Mouse (Mus musculus): ENCODE data around the gene Pdzrn3. TPM values are rescaled to one million over a fixed set of nuclear protein-coding genes. Genes with fewer than 3 reads are reported as not detected.

Gene Pdzrn3
- polyA plus RNA-seq, 1 experiment from 2014 or later, result 0.46 TPM

- 55% methylated on average over 12 of the region's 12 CpGs for WGBS (ENCODE audit: insufficient replicate concordance)
- no peak for ATAC-seq (ENCODE audit: insufficient read depth)
Measured at GRCm38 (mm10) chr6:101251916-101252603, 125.6 kb downstream of the Pdzrn3 start.

GRCm38 (mm10) chr6:101251160-101251559 lies 126.5 kb downstream of the Pdzrn3 start:
- H3K4me1 ChIP-seq (replicated peaks), result no peaks in the 10 kb centered on the region
- H3K4me3 ChIP-seq (replicated peaks), result no peak overlapping the region
- 72% methylated on average over 5 of the region's 5 CpGs for WGBS (ENCODE audit: insufficient replicate concordance)
- H3K36me3 ChIP-seq (replicated peaks), result no peaks in the 10 kb centered on the region
- no peaks in the 10 kb centered on the region for H3K27me3 ChIP-seq
- H3K4me2 ChIP-seq, result no peak overlapping the region
- no peak overlapping the region for H3K9ac ChIP-seq
- no peak for ATAC-seq (ENCODE audit: insufficient read depth)
- H3K27ac ChIP-seq (replicated peaks), result no peak overlapping the region
- H3K9me3 ChIP-seq (replicated peaks), result no peaks in the 10 kb centered on the region

More at GRCm38 (mm10) chr6:101251916-101252603, 125.6 kb downstream of the Pdzrn3 start:
- H3K9me3 ChIP-seq (replicated peaks), result no peaks in the 10 kb centered on the region
- H3K27me3 ChIP-seq, result no peaks in the 10 kb centered on the region
- no peaks in the 10 kb centered on the region for H3K4me1 ChIP-seq (replicated peaks)
- H3K27ac ChIP-seq (replicated peaks), result no peak overlapping the region
- H3K4me3 ChIP-seq (replicated peaks), result no peak overlapping the region
- no peaks in the 10 kb centered on the region for H3K36me3 ChIP-seq (replicated peaks)
- no peak overlapping the region for H3K9ac ChIP-seq
- H3K4me2 ChIP-seq, result no peak overlapping the region

- H3K36me3 ChIP-seq (replicated peaks), result no peaks in the 10 kb centered on the region
- 39% methylated on average over 4 of the region's 4 CpGs for WGBS (ENCODE audit: insufficient replicate concordance)
- H3K4me1 ChIP-seq (replicated peaks), result no peaks in the 10 kb centered on the region
- no peak overlapping the region for H3K4me3 ChIP-seq (replicated peaks)
- H3K9me3 ChIP-seq (replicated peaks), result no peaks in the 10 kb centered on the region
- H3K27me3 ChIP-seq, result no peaks in the 10 kb centered on the region
- ATAC-seq (ENCODE audit: insufficient read depth), result no peak
- H3K4me2 ChIP-seq, result no peak overlapping the region
- no peak overlapping the region for H3K9ac ChIP-seq
- H3K27ac ChIP-seq (replicated peaks), result no peak overlapping the region
Measured at GRCm38 (mm10) chr6:101246137-101246536, 131.6 kb downstream of the Pdzrn3 start.

- Histone ChIP-seq H3K9ac (no peak overlapping the region), H3K4me1 (replicated peaks) (no peaks in the 10 kb centered on the region), H3K4me2 (no peak overlapping the region), H3K36me3 (replicated peaks) (no peaks in the 10 kb centered on the region), H3K9me3 (replicated peaks) (no peaks in the 10 kb centered on the region), H3K27me3 (no peaks in the 10 kb centered on the region), H3K27ac (replicated peaks) (no peak overlapping the region), H3K4me3 (replicated peaks) (no peak overlapping the region)
- WGBS (ENCODE audit: insufficient replicate concordance), result 47% methylated on average over 3 of the region's 3 CpGs
- no peak for ATAC-seq (ENCODE audit: insufficient read depth)
Measured at GRCm38 (mm10) chr6:101244355-101244754, 133.3 kb downstream of the Pdzrn3 start.

- no peak overlapping the region for H3K4me2 ChIP-seq
- H3K27ac ChIP-seq (replicated peaks), result no peak overlapping the region
- WGBS (ENCODE audit: insufficient replicate concordance), result 73% methylated on average over 7 of the region's 7 CpGs
- no peaks in the 10 kb centered on the region for H3K4me1 ChIP-seq (replicated peaks)
- no peak overlapping the region for H3K9ac ChIP-seq
- no peaks in the 10 kb centered on the region for H3K27me3 ChIP-seq
- no peak overlapping the region for H3K4me3 ChIP-seq (replicated peaks)
- no peaks in the 10 kb centered on the region for H3K36me3 ChIP-seq (replicated peaks)
- no peak for ATAC-seq (ENCODE audit: insufficient read depth)
- no peaks in the 10 kb centered on the region for H3K9me3 ChIP-seq (replicated peaks)
Measured at GRCm38 (mm10) chr6:101243189-101243815, 134.4 kb downstream of the Pdzrn3 start.

GRCm38 (mm10) chr6:101236641-101237246 lies 141.0 kb downstream of the Pdzrn3 start:
- H3K4me2 ChIP-seq, result no peak overlapping the region
- WGBS (ENCODE audit: insufficient replicate concordance), result 56% methylated on average over 5 of the region's 5 CpGs

GRCm38 (mm10) chr6:101236230-101236629 lies 141.5 kb downstream of the Pdzrn3 start:
- Histone ChIP-seq H3K27ac (replicated peaks) (no peak overlapping the region), H3K36me3 (replicated peaks) (no peaks in the 10 kb centered on the region), H3K4me2 (no peak overlapping the region), H3K27me3 (no peaks in the 10 kb centered on the region), H3K9ac (no peak overlapping the region), H3K4me3 (replicated peaks) (no peak overlapping the region), H3K4me1 (replicated peaks) (no peaks in the 10 kb centered on the region), H3K9me3 (replicated peaks) (no peaks in the 10 kb centered on the region)
- ATAC-seq (ENCODE audit: insufficient read depth), result no peak
- WGBS (ENCODE audit: insufficient replicate concordance), result 73% methylated on average over 7 of the region's 7 CpGs

More at GRCm38 (mm10) chr6:101236641-101237246, 141.0 kb downstream of the Pdzrn3 start:
- no peak for ATAC-seq (ENCODE audit: insufficient read depth)
- Histone ChIP-seq H3K9me3 (replicated peaks) (no peaks in the 10 kb centered on the region), H3K4me3 (replicated peaks) (no peak overlapping the region), H3K4me1 (replicated peaks) (no peaks in the 10 kb centered on the region), H3K27me3 (no peaks in the 10 kb centered on the region), H3K36me3 (replicated peaks) (no peaks in the 10 kb centered on the region), H3K9ac (no peak overlapping the region), H3K27ac (replicated peaks) (no peak overlapping the region)

GRCm38 (mm10) chr6:101234349-101234748 lies 143.3 kb downstream of the Pdzrn3 start:
- WGBS (ENCODE audit: insufficient replicate concordance), result 62% methylated on average over 10 of the region's 10 CpGs
- H3K9me3 ChIP-seq (replicated peaks), result no peaks in the 10 kb centered on the region
- no peaks in the 10 kb centered on the region for H3K36me3 ChIP-seq (replicated peaks)
- H3K27me3 ChIP-seq, result no peaks in the 10 kb centered on the region
- H3K9ac ChIP-seq, result no peak overlapping the region
- ATAC-seq (ENCODE audit: insufficient read depth), result no peak
- no peak overlapping the region for H3K4me3 ChIP-seq (replicated peaks)
- H3K27ac ChIP-seq (replicated peaks), result no peak overlapping the region
- H3K4me1 ChIP-seq (replicated peaks), result no peaks in the 10 kb centered on the region
- no peak overlapping the region for H3K4me2 ChIP-seq

GRCm38 (mm10) chr6:101233680-101234079 lies 144.0 kb downstream of the Pdzrn3 start:
- no peaks in the 10 kb centered on the region for H3K27me3 ChIP-seq
- H3K4me1 ChIP-seq (replicated peaks), result no peaks in the 10 kb centered on the region
- WGBS (ENCODE audit: insufficient replicate concordance), result 64% methylated on average over 6 of the region's 6 CpGs
- no peak overlapping the region for H3K27ac ChIP-seq (replicated peaks)
- H3K9me3 ChIP-seq (replicated peaks), result no peaks in the 10 kb centered on the region
- no peak overlapping the region for H3K4me3 ChIP-seq (replicated peaks)
- H3K9ac ChIP-seq, result no peak overlapping the region
- H3K36me3 ChIP-seq (replicated peaks), result no peaks in the 10 kb centered on the region
- ATAC-seq (ENCODE audit: insufficient read depth), result no peak
- no peak overlapping the region for H3K4me2 ChIP-seq

- Histone ChIP-seq H3K4me1 (replicated peaks) (no peaks in the 10 kb centered on the region), H3K9me3 (replicated peaks) (no peaks in the 10 kb centered on the region), H3K4me3 (replicated peaks) (no peak overlapping the region), H3K36me3 (replicated peaks) (no peaks in the 10 kb centered on the region), H3K4me2 (no peak overlapping the region), H3K27ac (replicated peaks) (no peak overlapping the region), H3K27me3 (no peaks in the 10 kb centered on the region), H3K9ac (no peak overlapping the region)
- WGBS (ENCODE audit: insufficient replicate concordance), result 36% methylated on average over 8 of the region's 8 CpGs
- no peak for ATAC-seq (ENCODE audit: insufficient read depth)
Measured at GRCm38 (mm10) chr6:101227294-101227855, 150.3 kb downstream of the Pdzrn3 start.

GRCm38 (mm10) chr6:101220307-101220706 lies 157.4 kb downstream of the Pdzrn3 start:
- Histone ChIP-seq H3K27ac (replicated peaks) (no peak overlapping the region), H3K36me3 (replicated peaks) (no peaks in the 10 kb centered on the region), H3K9ac (no peak overlapping the region), H3K27me3 (no peaks in the 10 kb centered on the region), H3K4me1 (replicated peaks) (no peaks in the 10 kb centered on the region), H3K4me2 (no peak overlapping the region), H3K9me3 (replicated peaks) (no peaks in the 10 kb centered on the region), H3K4me3 (replicated peaks) (no peak overlapping the region)
- 56% methylated on average over 3 of the region's 3 CpGs for WGBS (ENCODE audit: insufficient replicate concordance)
- ATAC-seq (ENCODE audit: insufficient read depth), result no peak

Data from liver, embryonic 15.5 days (tissue).